Mouse (Mus musculus): ENCODE measurements around the gene Mcm10. TPM values are rescaled to one million over a fixed set of nuclear protein-coding genes. Genes with fewer than 3 reads are reported as not detected.

Mcm10 gene
- polyA plus RNA-seq (2016; fragmentation: Nextera tagmentation; extraction: Ambion mirVana), result 31.8 and 43.5 TPM in 2 replicates

- DNase-seq (ENCODE audit: low spot score), result peak; percentile 98
- H3K27ac ChIP-seq, result peak within 1 kb of the TSS; percentile 86
- H3K9me3 ChIP-seq, result no peaks in the 10 kb centered on the region
- H3K4me3 ChIP-seq, result peak within 1 kb of the TSS; percentile 88
- H3K36me3 ChIP-seq, result peaks cover 23% of the 10 kb centered on the region
- H3K27me3 ChIP-seq (ENCODE audit: insufficient read depth, poor library complexity, severe bottlenecking), result no peaks in the 10 kb centered on the region
- peaks cover 9% of the 10 kb centered on the region; the same call in 1 of the 2 replicates for H3K4me1 ChIP-seq
- WGBS, result 3% methylated on average over 32 of the region's 32 CpGs
Measured at GRCm38 (mm10) chr2:5012491-5013324, at the start of gene Mcm10. TSS of gene Mcm10 (minus strand) at chr2:5012791.

- H3K4me3 ChIP-seq, result no peak overlapping the region
Measured at GRCm38 (mm10) chr2:5061133-5061708, 48.6 kb upstream of the Mcm10 start.

GRCm38 (mm10) chr2:5059997-5060396 is 47.4 kb upstream of the Mcm10 start:
- 84% methylated on average over 4 of the region's 4 CpGs for WGBS
- Histone ChIP-seq H3K27ac (no peak overlapping the region), H3K27me3 (ENCODE audit: insufficient read depth, poor library complexity, severe bottlenecking) (no peaks in the 10 kb centered on the region), H3K4me1 (peaks cover 5% of the 10 kb centered on the region; the same call in 1 of the 2 replicates), H3K4me3 (no peak overlapping the region), H3K36me3 (no peaks in the 10 kb centered on the region), H3K9me3 (no peaks in the 10 kb centered on the region)
- DNase-seq (ENCODE audit: low spot score), result no peak

More at GRCm38 (mm10) chr2:5061133-5061708, 48.6 kb upstream of the Mcm10 start:
- H3K27ac ChIP-seq, result no peak overlapping the region
- H3K9me3 ChIP-seq, result no peaks in the 10 kb centered on the region
- H3K4me1 ChIP-seq, result peaks cover 5% of the 10 kb centered on the region; the same call in 1 of the 2 replicates
- H3K36me3 ChIP-seq, result no peaks in the 10 kb centered on the region
- 77% methylated on average over 8 of the region's 8 CpGs for whole genome bisulfite sequencing
- no peak for DNase-seq (ENCODE audit: low spot score)
- no peaks in the 10 kb centered on the region for H3K27me3 ChIP-seq (ENCODE audit: insufficient read depth, poor library complexity, severe bottlenecking)

- peaks cover 5% of the 10 kb centered on the region; the same call in 1 of the 2 replicates for H3K4me1 ChIP-seq
- no peak overlapping the region for H3K4me3 ChIP-seq
- no peaks in the 10 kb centered on the region for H3K36me3 ChIP-seq
- DNase-seq (ENCODE audit: low spot score), result no peak
- no peaks in the 10 kb centered on the region for H3K27me3 ChIP-seq (ENCODE audit: insufficient read depth, poor library complexity, severe bottlenecking)
- H3K27ac ChIP-seq, result no peak overlapping the region
- no peaks in the 10 kb centered on the region for H3K9me3 ChIP-seq
- WGBS, result 80% methylated on average over 5 of the region's 5 CpGs
Measured at GRCm38 (mm10) chr2:5058436-5058835, 45.8 kb upstream of the Mcm10 start.

GRCm38 (mm10) chr2:5050562-5050961 is 38.0 kb upstream of the Mcm10 start:
- H3K4me1 ChIP-seq, result no peaks in the 10 kb centered on the region
- no peak for DNase-seq (ENCODE audit: low spot score)
- H3K36me3 ChIP-seq, result peaks cover 6% of the 10 kb centered on the region
- H3K27ac ChIP-seq, result no peak overlapping the region
- WGBS, result 100% methylated on average over 2 of the region's 2 CpGs
- no peaks in the 10 kb centered on the region for H3K9me3 ChIP-seq
- no peak overlapping the region for H3K4me3 ChIP-seq
- no peaks in the 10 kb centered on the region for H3K27me3 ChIP-seq (ENCODE audit: insufficient read depth, poor library complexity, severe bottlenecking)

- Histone ChIP-seq H3K27me3 (ENCODE audit: insufficient read depth, poor library complexity, severe bottlenecking) (no peaks in the 10 kb centered on the region), H3K36me3 (no peaks in the 10 kb centered on the region), H3K4me3 (no peak overlapping the region), H3K9me3 (no peaks in the 10 kb centered on the region), H3K27ac (no peak overlapping the region), H3K4me1 (peaks cover 25% of the 10 kb centered on the region; the same call in 1 of the 2 replicates)
- DNase-seq (ENCODE audit: low spot score), result no peak
- 70% methylated on average over 2 of the region's 2 CpGs for WGBS
Measured at GRCm38 (mm10) chr2:5047016-5047415, 34.4 kb upstream of the Mcm10 start.

- Histone ChIP-seq H3K4me3 (no peak overlapping the region), H3K9me3 (no peaks in the 10 kb centered on the region), H3K27ac (no peak overlapping the region), H3K36me3 (no peaks in the 10 kb centered on the region), H3K27me3 (ENCODE audit: insufficient read depth, poor library complexity, severe bottlenecking) (no peaks in the 10 kb centered on the region), H3K4me1 (peaks cover 25% of the 10 kb centered on the region; the same call in 1 of the 2 replicates)
- WGBS, result 31% methylated on average over 13 of the region's 13 CpGs
- DNase-seq (ENCODE audit: low spot score), result no peak
Measured at GRCm38 (mm10) chr2:5045269-5045965, 32.8 kb upstream of the Mcm10 start.

- WGBS, result 29% methylated on average over 3 of the region's 3 CpGs
- no peak overlapping the region for H3K27ac ChIP-seq
- no peak for DNase-seq (ENCODE audit: low spot score)
- H3K4me1 ChIP-seq, result peaks cover 25% of the 10 kb centered on the region; the same call in 1 of the 2 replicates
- H3K36me3 ChIP-seq, result no peaks in the 10 kb centered on the region
- H3K9me3 ChIP-seq, result no peaks in the 10 kb centered on the region
- no peak overlapping the region for H3K4me3 ChIP-seq
- H3K27me3 ChIP-seq (ENCODE audit: insufficient read depth, poor library complexity, severe bottlenecking), result no peaks in the 10 kb centered on the region
Measured at GRCm38 (mm10) chr2:5044321-5044720, 31.7 kb upstream of the Mcm10 start.

- no peak overlapping the region for H3K4me3 ChIP-seq
- no peaks in the 10 kb centered on the region for H3K36me3 ChIP-seq
- 90% methylated on average over 2 of the region's 2 CpGs for WGBS
- DNase-seq (ENCODE audit: low spot score), result no peak
- no peaks in the 10 kb centered on the region for H3K27me3 ChIP-seq (ENCODE audit: insufficient read depth, poor library complexity, severe bottlenecking)
- H3K4me1 ChIP-seq, result peaks cover 25% of the 10 kb centered on the region; the same call in 1 of the 2 replicates
- no peak overlapping the region for H3K27ac ChIP-seq
- H3K9me3 ChIP-seq, result no peaks in the 10 kb centered on the region
Measured at GRCm38 (mm10) chr2:5043476-5043761, 30.8 kb upstream of the Mcm10 start.

GRCm38 (mm10) chr2:5042616-5043475 is 30.3 kb upstream of the Mcm10 start:
- WGBS, result 54% methylated on average over 11 of the region's 11 CpGs

GRCm38 (mm10) chr2:5041854-5042253 is 29.3 kb upstream of the Mcm10 start:
- no peak overlapping the region for H3K27ac ChIP-seq
- 83% methylated on average over 5 of the region's 5 CpGs for WGBS
- DNase-seq (ENCODE audit: low spot score), result no peak
- H3K4me1 ChIP-seq, result peaks cover 25% of the 10 kb centered on the region; the same call in 1 of the 2 replicates
- H3K4me3 ChIP-seq, result no peak overlapping the region
- no peaks in the 10 kb centered on the region for H3K27me3 ChIP-seq (ENCODE audit: insufficient read depth, poor library complexity, severe bottlenecking)
- H3K9me3 ChIP-seq, result no peaks in the 10 kb centered on the region
- no peaks in the 10 kb centered on the region for H3K36me3 ChIP-seq

More at GRCm38 (mm10) chr2:5042616-5043475, 30.3 kb upstream of the Mcm10 start:
- Histone ChIP-seq H3K36me3 (no peaks in the 10 kb centered on the region), H3K27me3 (ENCODE audit: insufficient read depth, poor library complexity, severe bottlenecking) (no peaks in the 10 kb centered on the region), H3K9me3 (no peaks in the 10 kb centered on the region), H3K27ac (no peak overlapping the region), H3K4me3 (no peak overlapping the region), H3K4me1 (peaks cover 25% of the 10 kb centered on the region; the same call in 1 of the 2 replicates)
- DNase-seq (ENCODE audit: low spot score), result no peak

Data from heart, embryonic 10.5 days (tissue).